Mouse (Mus musculus) liver, embryonic 14.5 days (tissue): ENCODE data around the gene R3hdm4. TPM values are rescaled to one million over a fixed set of nuclear protein-coding genes. Genes with fewer than 3 reads are reported as not detected.

Experiments used
- ATAC-seq: fragments of 200-750 bp; cut with Nextera tagmentation; 2 replicates; pipeline ENCODE4 v1.8.0; 2017; ENCODE audit warnings: moderate number of reproducible peaks, mild to moderate bottlenecking, moderate library complexity; ENCODE audit not compliant: insufficient read depth
- DNase-seq, 3 experiments: peaks; one replicate each; pipeline ENCODE4 v3.0.0-alpha.2; 2012 to 2013; ENCODE audit warnings: low read depth in 3 of 3, low spot score in 3 of 3
- H3K27ac ChIP-seq: fragments of 300-500 bp; sonication (generic); 2 replicates; pipeline ENCODE4 v1.5.1; 2014; ENCODE audit warnings: moderate library complexity, mild to moderate bottlenecking, control low read depth, inconsistent platforms
- H3K27me3 ChIP-seq: fragments of 300-500 bp; sonication (generic); 2 replicates; pipeline ENCODE4 v1.6.1; 2014; ENCODE audit warnings: mild to moderate bottlenecking, low read length, moderate library complexity; ENCODE audit not compliant: control insufficient read depth, insufficient read depth
- H3K36me3 ChIP-seq: fragments of 300-500 bp; sonication (generic); replicated peaks from 2 replicates; pipeline ENCODE4 v1.6.1; 2014; ENCODE audit warnings: low read depth; ENCODE audit not compliant: control insufficient read depth, insufficient read depth
- H3K4me1 ChIP-seq, 2 experiments: fragments of 200-500 bp in 1 of 2; fragments of 300-500 bp in 1 of 2; sonication (generic) in 1 of 2; replicated peaks; 2 replicates each; pipeline ENCODE4 v1.6.1; 2012 to 2014; ENCODE audit warnings: antibody characterized with exemption in 1 of 2, inconsistent platforms in 1 of 2, low read length in 1 of 2; ENCODE audit not compliant: control insufficient read depth in 2 of 2, insufficient read depth in 2 of 2
- H3K4me2 ChIP-seq: fragments of 300-500 bp; sonication (generic); 2 replicates; pipeline ENCODE4 v1.6.1; 2014; ENCODE audit warnings: low read depth, mild to moderate bottlenecking, control low read depth, moderate library complexity
- H3K4me3 ChIP-seq, 2 experiments: fragments of 200-500 bp in 1 of 2; fragments of 300-500 bp in 1 of 2; sonication (generic) in 1 of 2; 2 replicates each; pipeline ENCODE4 v1.5.1; 2012 to 2014; ENCODE audit warnings: low read depth in 2 of 2, low read length in 2 of 2, mild to moderate bottlenecking in 2 of 2, control low read depth in 1 of 2, inconsistent platforms in 1 of 2, moderate library complexity in 1 of 2; ENCODE audit not compliant: insufficient read depth in 1 of 2
- H3K9ac ChIP-seq: fragments of 300-500 bp; sonication (generic); replicated peaks from 2 replicates; pipeline ENCODE4 v1.6.1; 2014; ENCODE audit warnings: mild to moderate bottlenecking, control low read depth, moderate library complexity
- H3K9me3 ChIP-seq: fragments of 300-500 bp; sonication (generic); 2 replicates; pipeline ENCODE4 v1.6.1; 2016; ENCODE audit warnings: low read length, mixed read lengths; ENCODE audit not compliant: control insufficient read depth
- CTCF ChIP-seq: IDR thresholded peaks from 2 replicates; pipeline ENCODE4 v1.5.1; 2016; ENCODE audit warnings: antibody characterized with exemption, low read depth, control low read depth
- EP300 ChIP-seq: IDR thresholded peaks from 2 replicates; pipeline ENCODE4 v1.6.1; 2016; ENCODE audit warnings: antibody characterized with exemption, low read depth
- WGBS: fragments of 180-500 bp; shearing (Covaris S2); extraction: QIAGEN DNeasy Blood & Tissue Kit; methylation state at CpG from one replicate; pipeline ENCODE4 v1.1.7; 2014; ENCODE audit not compliant: insufficient replicate concordance; 5-methylcytosine and 5-hydroxymethylcytosine counted together
- polyA plus RNA-seq, 2 experiments: library from polyadenylated mRNA; depleted of rRNA in 1 of 2; stranded (reverse) in 1 of 2; unstranded in 1 of 2; fragments of >200 nt; fragmentation: Nextera tagmentation in 1 of 2; extraction: Ambion mirVana in 1 of 2; gene quantifications; 2 replicates each; pipeline versions ENCODE4 v1.2.1 to v1.2.3; 2012 to 2014

The R3hdm4 gene
- polyA plus RNA-seq, 2 experiments, result 34.7 to 38.5 TPM

GRCm38 (mm10) chr10:79949873-79950272 is 28.9 kb upstream of the R3hdm4 start:
- WGBS, result 73% methylated on average over 4 of the region's 4 CpGs
- DNase-seq (no peak), ATAC-seq (no peak)
- no peak overlapping the region for H3K4me3 ChIP-seq
- no peak overlapping the region for H3K27ac ChIP-seq
- H3K27me3 ChIP-seq, result no peaks in the 10 kb centered on the region
- no peaks in the 10 kb centered on the region for H3K9me3 ChIP-seq
- no peaks in the 10 kb centered on the region for H3K36me3 ChIP-seq
- no peak for TF ChIP-seq CTCF
- TF ChIP-seq EP300, result no peak
- peaks cover 19 to 23% of the 10 kb centered on the region in 2 experiments for H3K4me1 ChIP-seq
- no peak overlapping the region for H3K9ac ChIP-seq
- H3K4me2 ChIP-seq, result no peak overlapping the region

GRCm38 (mm10) chr10:79947502-79947901 is 26.5 kb upstream of the R3hdm4 start:
- Histone ChIP-seq H3K4me2 (no peak overlapping the region), H3K27ac (no peak overlapping the region), H3K9me3 (no peaks in the 10 kb centered on the region), H3K9ac (no peak overlapping the region), H3K4me3 (no peak overlapping the region), H3K4me1 (peaks cover 28 to 38% of the 10 kb centered on the region in 2 experiments), H3K27me3 (no peaks in the 10 kb centered on the region), H3K36me3 (no peaks in the 10 kb centered on the region)
- ATAC-seq (no peak), DNase-seq (no peak)
- WGBS, result 62% methylated on average over 6 of the region's 6 CpGs
- TF ChIP-seq CTCF (no peak), EP300 (no peak)

GRCm38 (mm10) chr10:79946752-79947322 is 25.8 kb upstream of the R3hdm4 start:
- H3K9me3 ChIP-seq, result no peaks in the 10 kb centered on the region
- peak overlapping the region; percentile 27 for H3K4me2 ChIP-seq
- H3K36me3 ChIP-seq, result no peaks in the 10 kb centered on the region
- peaks cover 28 to 38% of the 10 kb centered on the region in 2 experiments for H3K4me1 ChIP-seq
- 5% methylated on average over 7 of the region's 7 CpGs for WGBS
- DNase-seq (no peak), ATAC-seq (peak; percentile 64)
- peak overlapping the region; percentile 29 for H3K27ac ChIP-seq
- no peak overlapping the region; a peak in 1 of 4 replicates for H3K4me3 ChIP-seq
- TF ChIP-seq CTCF (no peak), EP300 (no peak)
- H3K27me3 ChIP-seq, result no peaks in the 10 kb centered on the region
- no peak overlapping the region; the same call in 1 of the 2 replicates for H3K9ac ChIP-seq

- H3K9me3 ChIP-seq, result no peaks in the 10 kb centered on the region
- no peaks in the 10 kb centered on the region for H3K27me3 ChIP-seq
- H3K4me2 ChIP-seq, result peak overlapping the region; percentile 27
- no peak overlapping the region for H3K9ac ChIP-seq
- H3K4me3 ChIP-seq, result no peak overlapping the region
- no peak overlapping the region; the same call in 1 of the 2 replicates for H3K27ac ChIP-seq
- DNase-seq (no peak), ATAC-seq (no peak)
- no peaks in the 10 kb centered on the region for H3K36me3 ChIP-seq
- TF ChIP-seq EP300 (no peak), CTCF (no peak)
- H3K4me1 ChIP-seq, result peaks cover 28 to 38% of the 10 kb centered on the region in 2 experiments
- 50% methylated on average over 16 of the region's 16 CpGs for WGBS
Observed at GRCm38 (mm10) chr10:79945507-79946234, 24.7 kb upstream of the R3hdm4 start.

GRCm38 (mm10) chr10:79943471-79943901 is 22.5 kb upstream of the R3hdm4 start:
- no peak overlapping the region for H3K4me3 ChIP-seq
- WGBS, result 38% methylated on average over 9 of the region's 9 CpGs
- no peak for TF ChIP-seq EP300
- no peak for TF ChIP-seq CTCF
- no peaks in the 10 kb centered on the region for H3K9me3 ChIP-seq
- H3K27ac ChIP-seq, result no peak overlapping the region
- peaks cover 28 to 34% of the 10 kb centered on the region in 2 experiments for H3K4me1 ChIP-seq
- H3K27me3 ChIP-seq, result no peaks in the 10 kb centered on the region
- ATAC-seq (no peak), DNase-seq (no peak)
- no peak overlapping the region; the same call in 1 of the 2 replicates for H3K4me2 ChIP-seq
- no peak overlapping the region for H3K9ac ChIP-seq
- no peaks in the 10 kb centered on the region for H3K36me3 ChIP-seq
